Mouse (Mus musculus) right cerebral cortex, postnatal 10 days (tissue): ENCODE measurements around the gene Dek.

Experiments used
- DNase-seq, 2 experiments: peaks; one replicate each; pipeline ENCODE4 v3.0.0; 2021; ENCODE audit warnings: low spot score in 2 of 2

Gene Dek

GRCm38 (mm10) chr13:47111185-47111584 lies 5.2 kb upstream of the Dek start:
- DNase-seq: peak in 1 of 2 experiments; percentile 5

- DNase-seq: no peak
These were observed 3.2 kb upstream of the Dek start for GRCm38 (mm10) chr13:47109239-47109638.

GRCm38 (mm10) chr13:47106580-47106888 lies 533 bp upstream of the Dek start:
- DNase-seq: no peak

- peak in 1 of 2 experiments; percentile 36 for DNase-seq
These were observed 1.0 kb downstream of the Dek start for GRCm38 (mm10) chr13:47104856-47105541.

GRCm38 (mm10) chr13:47104146-47104545 lies 1.9 kb downstream of the Dek start:
- DNase-seq: no peak

- no peak for DNase-seq
These were observed 5.4 kb downstream of the Dek start for GRCm38 (mm10) chr13:47100587-47100986.

- no peak for DNase-seq
These were observed 6.7 kb downstream of the Dek start for GRCm38 (mm10) chr13:47099265-47099664.

- DNase-seq: no peak
These were observed 9.4 kb downstream of the Dek start for GRCm38 (mm10) chr13:47096591-47096990.

GRCm38 (mm10) chr13:47093791-47094190 lies 12.2 kb downstream of the Dek start:
- no peak for DNase-seq

- DNase-seq: no peak
These were observed 16.7 kb downstream of the Dek start for GRCm38 (mm10) chr13:47089271-47089670.

- DNase-seq: no peak
These were observed 17.6 kb downstream of the Dek start for GRCm38 (mm10) chr13:47088433-47088832.

- DNase-seq: no peak
These were observed 25.0 kb downstream of the Dek start for GRCm38 (mm10) chr13:47080905-47081505.

- no peak for DNase-seq
These were observed 27.2 kb downstream of the Dek start for GRCm38 (mm10) chr13:47078799-47079198.

- DNase-seq: no peak
These were observed 28.6 kb downstream of the Dek start for GRCm38 (mm10) chr13:47077367-47077766.

GRCm38 (mm10) chr13:47076156-47076555 lies 29.8 kb downstream of the Dek start:
- peak in 1 of 2 experiments; percentile 6 for DNase-seq

- no peak for DNase-seq
These were observed 33.5 kb downstream of the Dek start for GRCm38 (mm10) chr13:47072484-47072883.

GRCm38 (mm10) chr13:47071871-47072270 lies 34.1 kb downstream of the Dek start:
- no peak for DNase-seq

GRCm38 (mm10) chr13:47070329-47071080 lies 35.5 kb downstream of the Dek start:
- DNase-seq: no peak

GRCm38 (mm10) chr13:47067001-47067400 lies 39.0 kb downstream of the Dek start:
- DNase-seq: no peak

GRCm38 (mm10) chr13:47066516-47066915 lies 39.5 kb downstream of the Dek start:
- no peak for DNase-seq

GRCm38 (mm10) chr13:47063985-47064760 lies 41.8 kb downstream of the Dek start:
- no peak for DNase-seq

- no peak for DNase-seq
These were observed 43.2 kb downstream of the Dek start for GRCm38 (mm10) chr13:47062756-47063155.
